Mouse (Mus musculus) kidney, adult 18-20 months (tissue): Measurements from ENCODE around the gene Gna12.

ENCODE experiments used
- DNase-seq: peaks from one replicate; pipeline ENCODE4 v3.0.0; 2021

The Gna12 gene

DNA sequence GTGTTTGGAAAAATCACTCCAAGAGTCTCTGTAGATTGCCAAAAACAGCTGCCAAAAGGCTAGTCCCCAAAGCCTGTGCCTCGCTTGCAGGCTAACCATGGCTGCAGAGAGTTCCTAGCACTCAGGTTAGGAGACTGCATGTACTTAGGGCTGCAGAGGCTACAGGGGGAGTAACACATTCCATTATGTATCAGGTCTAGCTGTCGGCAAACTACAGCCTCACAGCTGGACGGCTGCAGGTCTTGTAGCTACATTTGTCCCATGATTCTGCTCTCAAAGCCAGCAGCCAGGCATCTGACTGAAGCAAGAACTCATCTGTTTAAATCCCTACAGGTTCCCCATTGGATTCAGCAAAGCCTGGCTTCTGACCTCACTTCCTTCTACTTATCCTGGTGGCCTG lies 35.5 kb downstream of the Gna12 start:
- no peak for DNase-seq

DNA sequence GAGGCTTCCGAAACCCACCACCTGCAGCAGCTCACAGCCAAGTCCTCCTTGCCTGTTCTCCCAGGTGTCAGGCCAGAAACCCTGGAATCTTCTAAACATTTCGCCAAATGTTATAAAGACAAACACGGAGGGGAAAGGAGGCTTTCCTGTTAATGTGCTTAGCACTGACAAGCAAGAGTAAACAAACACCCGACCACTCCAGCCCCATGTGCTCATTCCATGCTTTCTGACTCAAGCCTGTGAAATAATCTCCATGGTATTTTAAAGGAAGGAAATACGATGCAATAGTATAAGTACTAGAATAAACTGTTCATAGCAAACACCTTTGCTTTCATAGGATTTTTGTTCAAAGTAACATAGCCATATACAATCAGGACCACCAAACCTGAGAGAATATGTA lies 38.0 kb downstream of the Gna12 start:
- DNase-seq, result no peak

DNA sequence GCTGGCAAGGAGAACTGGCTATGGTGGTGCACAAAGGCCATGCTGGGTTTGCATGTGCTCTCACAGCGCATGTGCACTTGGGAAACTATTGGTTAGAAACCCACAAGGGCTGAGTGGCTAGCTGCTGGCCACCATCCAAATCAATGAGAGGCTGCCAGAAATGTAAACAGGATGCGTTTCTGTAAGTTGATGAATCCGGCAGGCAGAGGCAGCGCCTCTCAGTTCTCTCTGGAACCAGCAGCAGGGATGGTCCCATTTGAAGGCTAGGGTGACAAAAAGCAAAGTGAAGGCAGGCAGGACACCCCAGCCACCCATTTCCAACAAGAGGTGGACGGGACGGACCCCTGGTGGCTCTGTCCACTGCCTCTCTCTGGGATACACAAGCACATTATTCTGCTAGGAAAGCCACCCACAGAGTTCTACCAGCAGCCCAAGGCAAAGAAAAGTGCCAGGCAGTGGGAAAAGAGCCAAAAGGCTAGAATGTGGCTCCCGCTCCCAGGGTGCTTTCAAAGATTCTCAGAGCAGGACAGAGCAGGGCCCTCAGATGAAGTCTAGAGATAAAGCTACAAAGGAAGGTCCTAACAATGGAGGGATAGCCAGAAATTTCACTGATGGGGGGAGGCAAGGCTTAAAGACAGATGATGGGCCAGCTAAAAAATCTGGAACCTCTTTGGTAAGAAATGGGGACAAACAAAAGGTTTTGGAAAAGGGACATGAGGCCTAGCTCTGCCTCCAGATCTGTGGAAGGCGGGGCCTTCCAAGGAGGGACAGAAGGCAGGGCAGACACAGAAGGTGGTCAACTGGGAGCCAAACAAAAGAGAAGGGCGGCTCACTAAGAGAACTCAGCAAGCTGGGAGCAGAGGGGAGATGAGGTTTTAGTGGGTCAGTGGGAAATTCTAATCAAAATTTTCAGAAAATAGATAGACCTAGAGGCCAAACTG lies 39.0 kb downstream of the Gna12 start:
- DNase-seq, result peak; percentile 56

DNA sequence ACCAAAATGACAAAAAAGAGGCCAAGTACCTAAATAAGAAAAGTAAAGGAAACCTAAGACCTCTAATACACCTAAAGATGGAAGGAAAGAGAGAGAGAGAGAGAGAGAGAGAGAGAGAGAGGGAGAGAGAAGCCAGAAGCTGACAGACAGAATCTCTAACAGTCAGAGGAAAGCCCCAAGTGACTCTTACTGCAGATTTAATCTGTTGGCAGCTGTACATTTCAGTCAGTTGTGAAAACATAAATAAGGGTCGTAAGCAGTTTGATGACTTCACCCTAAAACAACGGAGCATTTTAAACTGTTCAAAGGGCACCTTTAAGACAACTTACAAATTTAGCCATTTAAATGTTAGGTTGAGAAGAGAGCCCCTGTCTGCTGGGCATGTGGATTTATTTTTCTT lies 39.8 kb downstream of the Gna12 start:
- DNase-seq, result no peak

DNA sequence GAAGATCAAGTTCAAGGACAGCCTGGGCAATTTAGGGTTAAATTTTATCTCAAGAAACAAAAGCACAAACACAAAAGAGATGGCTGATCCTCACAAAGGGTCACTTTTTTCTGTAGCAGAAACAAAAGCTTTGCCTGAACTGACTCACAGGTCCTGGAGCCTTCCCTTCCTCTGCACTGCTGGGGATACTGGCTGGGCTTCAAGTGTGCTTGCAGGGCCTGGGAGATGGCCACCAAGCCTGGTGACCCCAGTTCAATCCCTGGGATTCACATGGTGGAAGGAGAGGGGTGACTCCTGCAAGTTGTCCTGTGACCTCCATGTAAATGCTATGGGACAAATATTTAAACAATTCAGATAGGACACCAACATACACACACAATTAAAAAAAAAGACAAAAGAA lies 40.7 kb downstream of the Gna12 start:
- DNase-seq, result no peak

- DNase-seq, result no peak
Observed at GRCm38 (mm10) chr5:140785240-140785872, 44.9 kb downstream of the Gna12 start.

GRCm38 (mm10) chr5:140784288-140784687 lies 45.9 kb downstream of the Gna12 start:
- DNase-seq, result no peak

DNA sequence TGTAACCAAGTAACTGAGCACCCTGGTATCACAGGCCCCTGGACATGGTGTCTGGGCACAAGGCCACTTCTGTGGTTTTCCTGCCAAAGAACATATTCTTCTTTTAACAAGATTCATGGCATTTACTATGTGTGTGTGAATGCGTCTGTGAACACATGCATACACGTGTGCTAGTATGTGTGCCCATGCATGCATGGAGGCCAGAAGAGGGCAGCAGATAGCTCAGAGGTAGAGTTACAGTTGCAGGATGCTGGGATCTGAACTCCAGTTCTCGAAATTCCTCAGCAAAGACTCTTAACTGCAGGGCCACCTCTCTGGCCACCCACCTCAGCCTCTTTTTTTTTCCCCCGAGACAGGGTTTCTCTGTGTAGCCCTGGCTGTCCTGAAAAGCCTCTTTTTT lies 46.7 kb downstream of the Gna12 start:
- DNase-seq, result no peak

- DNase-seq, result peak; percentile 27
Observed at GRCm38 (mm10) chr5:140781886-140782572, 48.2 kb downstream of the Gna12 start.

GRCm38 (mm10) chr5:140781122-140781521 lies 49.1 kb downstream of the Gna12 start:
- no peak for DNase-seq

GRCm38 (mm10) chr5:140776968-140777367 lies 53.3 kb downstream of the Gna12 start:
- DNase-seq, result no peak

- no peak for DNase-seq
Observed at GRCm38 (mm10) chr5:140775111-140775510, 55.1 kb downstream of the Gna12 start.

- DNase-seq, result no peak
Observed at GRCm38 (mm10) chr5:140772158-140772557, 58.1 kb downstream of the Gna12 start.

- DNase-seq, result no peak
Observed at GRCm38 (mm10) chr5:140771612-140772011, 58.6 kb downstream of the Gna12 start.

GRCm38 (mm10) chr5:140768333-140768732 lies 61.9 kb downstream of the Gna12 start:
- no peak for DNase-seq

DNA sequence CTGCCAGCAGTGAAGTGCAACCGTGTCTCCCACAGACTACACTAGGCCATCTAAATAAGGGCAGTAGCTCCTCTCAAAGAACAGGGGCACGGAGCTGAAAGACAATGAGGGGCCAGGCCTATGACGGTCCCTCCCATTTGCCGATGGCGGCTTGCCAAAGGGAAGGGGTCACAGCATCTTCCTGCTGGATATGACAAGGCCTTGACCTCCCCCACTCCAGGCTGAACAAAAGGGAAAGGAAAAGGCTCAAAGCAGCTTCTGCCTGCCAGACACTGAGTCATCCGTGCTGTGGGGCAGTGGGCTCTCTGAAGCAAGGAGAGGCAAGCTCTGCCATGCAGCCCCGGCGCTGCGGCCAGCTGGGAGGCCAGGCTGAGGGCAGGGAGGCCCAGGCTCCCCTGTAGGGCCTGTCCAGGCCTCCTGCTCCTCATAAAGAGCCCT lies 62.5 kb downstream of the Gna12 start:
- DNase-seq, result peak; percentile 79

DNA sequence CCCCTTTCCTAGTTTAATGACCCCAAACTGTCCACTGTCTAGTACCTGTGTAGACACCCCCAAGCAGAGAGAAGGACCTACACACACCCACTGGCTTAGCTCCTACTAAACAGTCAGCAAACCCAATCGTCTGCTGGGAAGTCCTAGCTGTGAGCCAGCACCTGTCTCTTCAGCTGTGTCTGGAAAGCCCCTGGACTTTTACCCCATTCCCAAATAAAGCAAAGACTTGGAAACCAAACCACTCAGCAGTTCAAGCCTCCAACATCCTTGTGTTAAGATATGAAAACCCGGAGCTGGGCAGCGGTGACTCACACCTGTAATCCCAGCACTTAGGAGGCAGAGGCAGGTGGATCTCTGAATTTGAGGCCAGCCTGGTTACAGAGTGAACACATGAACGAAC lies 63.7 kb downstream of the Gna12 start:
- DNase-seq, result no peak

DNA sequence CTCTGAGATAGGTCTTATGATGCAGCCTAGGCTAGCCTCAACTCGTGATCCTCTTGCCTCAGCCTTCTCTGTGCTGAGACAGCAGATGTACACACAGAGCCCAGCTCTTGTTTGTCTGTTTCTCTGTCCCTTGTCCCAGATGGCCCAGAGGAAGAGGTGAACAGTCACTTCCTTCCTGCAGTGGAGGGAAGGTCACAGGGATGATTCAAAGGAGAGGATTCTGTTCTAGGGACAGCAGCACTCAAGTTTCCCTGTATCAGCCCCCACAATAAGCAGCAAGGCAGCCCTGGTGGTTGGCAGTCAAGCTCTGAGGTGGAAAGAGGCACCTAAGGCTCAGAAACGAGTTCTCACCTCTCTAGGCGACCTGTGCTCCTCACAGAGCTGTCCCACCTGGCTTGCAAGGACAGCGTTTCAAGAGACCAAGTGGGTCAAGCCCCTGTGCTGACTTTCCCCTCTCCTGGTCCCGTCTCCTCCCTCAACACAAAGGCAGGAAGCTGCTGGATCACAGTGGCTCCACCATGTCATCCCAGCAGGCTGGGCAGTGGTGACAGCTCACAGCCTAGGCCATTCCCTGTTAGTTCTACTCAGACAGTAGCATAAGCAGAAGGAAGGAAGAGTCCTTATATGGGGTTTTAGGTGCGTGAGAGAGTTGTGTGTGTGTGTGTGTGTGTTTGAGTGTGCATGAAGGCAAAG lies 65.2 kb downstream of the Gna12 start:
- DNase-seq, result peak; percentile 37

DNA sequence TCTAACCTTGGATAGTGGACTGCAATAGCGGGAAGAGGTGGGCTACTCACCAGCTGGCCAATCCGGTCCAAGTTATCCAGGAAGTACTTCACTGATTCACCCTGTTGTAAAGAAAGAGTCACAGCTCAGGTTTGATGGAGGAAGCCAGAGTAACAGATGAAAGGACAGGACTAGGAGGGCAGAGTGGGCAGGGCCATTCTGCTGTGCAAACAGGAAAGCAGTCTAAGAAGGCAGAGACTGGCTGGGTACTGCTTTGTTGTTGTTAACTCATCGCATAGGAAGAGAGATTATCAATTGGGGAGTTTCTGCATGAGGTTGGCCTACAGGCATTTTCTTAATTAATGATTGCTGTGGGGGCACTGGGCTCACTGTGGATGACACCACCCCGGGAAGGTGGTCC lies 67.7 kb downstream of the Gna12 start:
- no peak for DNase-seq

- no peak for DNase-seq
Observed at GRCm38 (mm10) chr5:140758864-140759263, 71.4 kb downstream of the Gna12 start.

DNA sequence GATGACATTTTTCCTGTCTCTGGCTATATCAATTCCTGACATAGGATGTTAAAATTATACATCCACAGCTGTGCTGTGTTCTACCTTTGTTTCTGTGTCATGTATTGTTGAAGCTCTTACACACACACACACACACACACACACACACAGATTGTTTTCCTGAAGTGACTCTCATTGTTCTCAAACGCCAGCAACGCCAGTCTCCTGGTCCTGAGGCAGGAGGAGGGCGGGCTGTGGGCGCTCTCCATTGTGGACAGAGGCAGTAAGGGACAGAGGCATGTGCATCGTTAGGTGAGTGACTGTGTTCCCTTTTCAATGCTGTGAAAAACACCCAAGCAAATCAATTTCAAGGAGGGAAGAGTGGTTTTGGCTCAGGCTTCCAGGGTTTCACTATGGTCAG lies 77.0 kb downstream of the Gna12 start:
- DNase-seq, result no peak

- no peak for DNase-seq
Observed at GRCm38 (mm10) chr5:140752639-140753038, 77.6 kb downstream of the Gna12 start.

GRCm38 (mm10) chr5:140752041-140752440 lies 78.2 kb downstream of the Gna12 start:
- no peak for DNase-seq
